Mouse (Mus musculus) brown adipose tissue, adult 24 weeks (tissue): ENCODE results near the gene Tcaf3. TPM values are rescaled to one million over a fixed set of nuclear protein-coding genes. Genes with fewer than 3 reads are reported as not detected.

ENCODE experiments used
- H3K27ac ChIP-seq: fragments of 200-500 bp; replicated peaks from 2 replicates; pipeline ENCODE4 v1.5.1; 2012; ENCODE audit warnings: low read depth, mild to moderate bottlenecking, low read length
- H3K4me1 ChIP-seq: fragments of 200-500 bp; 2 replicates; pipeline ENCODE4 v1.6.1; 2012; ENCODE audit warnings: low read length, mixed read lengths; ENCODE audit not compliant: control insufficient read depth, insufficient read depth, insufficient read length
- H3K4me3 ChIP-seq: fragments of 200-500 bp; 2 replicates; pipeline ENCODE4 v1.5.1; 2012; ENCODE audit warnings: low read depth, mild to moderate bottlenecking, low read length, moderate library complexity; ENCODE audit not compliant: insufficient read depth
- polyA plus RNA-seq: library from polyadenylated mRNA; stranded (reverse); fragments of >200 nt; gene quantifications from 2 replicates; pipeline ENCODE4 v1.2.4, GENCODE M21; 2012; ENCODE audit not compliant: missing spikeins, insufficient read depth, insufficient read length

Tcaf3 gene
- polyA plus RNA-seq, 1 experiment = not detected

- H3K27ac ChIP-seq = no peak overlapping the region
- H3K4me3 ChIP-seq = no peak overlapping the region
- no peaks in the 10 kb centered on the region for H3K4me1 ChIP-seq
These were observed 35.2 kb downstream of the Tcaf3 start for GRCm38 (mm10) chr6:42562280-42562679.

GRCm38 (mm10) chr6:42560885-42561284 lies 36.6 kb downstream of the Tcaf3 start:
- H3K4me1 ChIP-seq = no peaks in the 10 kb centered on the region
- no peak overlapping the region for H3K27ac ChIP-seq
- no peak overlapping the region for H3K4me3 ChIP-seq

- Histone ChIP-seq H3K27ac (no peak overlapping the region), H3K4me1 (no peaks in the 10 kb centered on the region)
These were observed 38.9 kb downstream of the Tcaf3 start for GRCm38 (mm10) chr6:42558641-42559040.

GRCm38 (mm10) chr6:42547461-42547860 lies 50.0 kb downstream of the Tcaf3 start, which contains the start of gene Olfr455:
Olfr455 (minus strand) TSS chr6:42547587.
- Histone ChIP-seq H3K4me1 (peaks cover 4% of the 10 kb centered on the region; the same call in 1 of the 2 replicates), H3K27ac (no peak within 1 kb of the TSS), H3K4me3 (no peak within 1 kb of the TSS)

More at GRCm38 (mm10) chr6:42558641-42559040, 38.9 kb downstream of the Tcaf3 start:
- no peak overlapping the region for H3K4me3 ChIP-seq

GRCm38 (mm10) chr6:42546180-42546579 lies 51.3 kb downstream of the Tcaf3 start:
- H3K4me1 ChIP-seq = peaks cover 10% of the 10 kb centered on the region; the same call in 1 of the 2 replicates
- no peak overlapping the region for H3K4me3 ChIP-seq
- H3K27ac ChIP-seq = no peak overlapping the region

- H3K4me1 ChIP-seq = peaks cover 10% of the 10 kb centered on the region; the same call in 1 of the 2 replicates
- H3K4me3 ChIP-seq = no peak overlapping the region
- H3K27ac ChIP-seq = peak overlapping the region; percentile 25; the same call in 1 of the 2 replicates
These were observed 52.0 kb downstream of the Tcaf3 start for GRCm38 (mm10) chr6:42545451-42545885.

GRCm38 (mm10) chr6:42544846-42545245 lies 52.6 kb downstream of the Tcaf3 start:
- H3K4me1 ChIP-seq = peaks cover 10% of the 10 kb centered on the region; the same call in 1 of the 2 replicates
- no peak overlapping the region for H3K4me3 ChIP-seq
- H3K27ac ChIP-seq = no peak overlapping the region

GRCm38 (mm10) chr6:42542036-42543031 lies 55.2 kb downstream of the Tcaf3 start:
- Histone ChIP-seq H3K4me3 (no peak overlapping the region), H3K27ac (peak overlapping the region; percentile 44; the same call in 1 of the 2 replicates), H3K4me1 (peaks cover 10% of the 10 kb centered on the region; the same call in 1 of the 2 replicates)

- Histone ChIP-seq H3K4me3 (no peak overlapping the region), H3K4me1 (peaks cover 6% of the 10 kb centered on the region; the same call in 1 of the 2 replicates), H3K27ac (no peak overlapping the region)
These were observed 56.8 kb downstream of the Tcaf3 start for GRCm38 (mm10) chr6:42540681-42541080.

- Histone ChIP-seq H3K4me1 (peaks cover 6% of the 10 kb centered on the region; the same call in 1 of the 2 replicates), H3K4me3 (no peak overlapping the region), H3K27ac (no peak overlapping the region)
These were observed 57.8 kb downstream of the Tcaf3 start for GRCm38 (mm10) chr6:42539711-42540110.

Other genes starting within 250 kb of the Tcaf3 start
- gene Zyx, start 248.1 kb downstream of the Tcaf3 start, polyA plus RNA-seq = 16.2 and 22.0 TPM in 2 replicates
- not detected in 2 replicates for gene Epha1, start 224.4 kb downstream of the Tcaf3 start, polyA plus RNA-seq
- not detected in 2 replicates for gene Tas2r143, start 197.5 kb downstream of the Tcaf3 start, polyA plus RNA-seq
- not detected in 2 replicates for gene Tas2r135, start 192.3 kb downstream of the Tcaf3 start, polyA plus RNA-seq
- not detected in 2 replicates for gene Tas2r126, start 163.2 kb downstream of the Tcaf3 start, polyA plus RNA-seq
- gene Olfr458, start 132.5 kb downstream of the Tcaf3 start, polyA plus RNA-seq = not detected in 2 replicates
- gene Olfr457, start 121.4 kb downstream of the Tcaf3 start, polyA plus RNA-seq = not detected in 2 replicates
- not detected in 2 replicates for gene Olfr456, start 110.5 kb downstream of the Tcaf3 start, polyA plus RNA-seq
- not detected in 2 replicates for gene Olfr455, start 50.1 kb downstream of the Tcaf3 start, polyA plus RNA-seq
- gene Tcaf2, start 47.6 kb upstream of the Tcaf3 start, polyA plus RNA-seq = 3.0 and 4.1 TPM in 2 replicates
- 7.3 and 8.3 TPM in 2 replicates for gene Tcaf1, start 112.4 kb upstream of the Tcaf3 start, polyA plus RNA-seq
- gene Olfr453, start 141.7 kb upstream of the Tcaf3 start, polyA plus RNA-seq = not detected in 2 replicates
- not detected in 2 replicates for gene Olfr38, start 158.7 kb upstream of the Tcaf3 start, polyA plus RNA-seq
- gene Olfr452, start 187.4 kb upstream of the Tcaf3 start, polyA plus RNA-seq = not detected in 2 replicates
- gene Olfr450, start 214.2 kb upstream of the Tcaf3 start, polyA plus RNA-seq = not detected in 2 replicates
- not detected in 2 replicates for gene Olfr449, start 236.7 kb upstream of the Tcaf3 start, polyA plus RNA-seq